Mouse (Mus musculus) ovary, postnatal 14 days (tissue): ENCODE measurements around the gene Pcbp1.
"Not testable (repeated sequence)": the region's sequence is repeated elsewhere in the genome, so short reads cannot be mapped to it uniquely, and the experiment has no call there.

Experiments used
- DNase-seq: peaks from one replicate; pipeline ENCODE4 v3.0.0; 2022; ENCODE audit warnings: low spot score

Pcbp1 gene

DNA sequence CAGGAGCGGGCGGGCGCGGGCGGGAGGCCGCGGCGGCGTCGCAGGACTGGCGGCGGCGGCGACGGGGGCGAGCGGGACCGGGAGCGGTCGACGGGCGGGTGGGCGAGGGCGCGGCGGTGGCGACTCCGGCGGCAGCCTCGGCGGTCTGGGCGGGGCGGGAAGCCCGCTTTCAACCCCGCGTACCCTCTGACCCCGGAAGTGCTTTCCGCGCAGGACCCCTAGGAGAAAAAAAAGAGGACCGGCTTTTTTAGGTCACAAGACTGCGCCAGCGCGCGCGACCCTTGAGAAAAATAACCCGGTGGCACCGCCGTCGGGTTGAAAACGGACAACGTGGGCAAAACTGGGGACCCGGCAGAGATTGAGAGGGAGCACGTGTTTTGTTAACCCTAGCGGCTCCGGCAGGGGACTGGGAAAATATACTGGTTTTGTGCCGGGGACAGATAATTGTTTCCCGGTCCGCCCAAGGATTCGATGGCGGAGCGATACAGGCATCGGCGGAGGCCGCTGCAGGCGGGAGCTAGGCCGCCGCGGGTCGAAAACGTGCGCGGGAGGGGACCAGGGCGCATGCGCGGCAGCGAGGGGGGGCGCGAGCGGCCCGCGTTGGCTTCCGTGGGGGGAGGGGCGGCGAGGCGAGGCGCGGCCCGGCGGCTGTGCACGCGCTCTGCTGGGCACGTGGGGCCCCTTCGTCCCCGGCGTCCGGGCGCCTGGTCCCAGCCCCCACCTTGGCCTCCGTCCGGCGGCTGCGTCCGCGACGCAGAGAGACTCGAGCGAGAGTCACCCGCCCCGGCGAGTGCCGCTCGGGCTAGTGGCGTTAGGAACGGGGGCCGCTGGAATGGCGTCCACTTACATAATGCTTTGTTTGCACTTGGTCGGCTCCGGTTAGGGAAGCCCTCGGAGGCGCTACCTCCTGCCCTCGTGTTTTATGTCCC, at the start of gene Pcbp1:
Gene Pcbp1 (minus strand): TSS at position 290 of the 929 bp plus-strand sequence.
- peak; percentile 98 for DNase-seq

DNA sequence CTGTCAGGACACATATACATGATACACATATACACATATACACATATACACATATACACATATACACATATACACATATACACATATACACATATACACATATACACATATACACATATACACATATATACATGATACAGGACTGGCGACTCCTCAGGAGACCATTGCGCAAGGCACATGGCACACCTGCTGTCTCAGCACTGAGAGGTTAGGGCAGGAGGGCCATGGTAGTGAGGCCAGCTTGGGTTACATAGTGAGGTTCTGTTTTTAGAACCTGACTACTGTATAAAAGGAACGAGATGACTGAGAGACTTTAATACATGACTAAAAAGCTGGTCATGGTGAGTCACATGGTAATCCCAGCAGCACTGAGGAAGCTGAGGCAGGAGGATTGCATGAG, 48.4 kb upstream of the Pcbp1 start:
- DNase-seq = no peak

DNA sequence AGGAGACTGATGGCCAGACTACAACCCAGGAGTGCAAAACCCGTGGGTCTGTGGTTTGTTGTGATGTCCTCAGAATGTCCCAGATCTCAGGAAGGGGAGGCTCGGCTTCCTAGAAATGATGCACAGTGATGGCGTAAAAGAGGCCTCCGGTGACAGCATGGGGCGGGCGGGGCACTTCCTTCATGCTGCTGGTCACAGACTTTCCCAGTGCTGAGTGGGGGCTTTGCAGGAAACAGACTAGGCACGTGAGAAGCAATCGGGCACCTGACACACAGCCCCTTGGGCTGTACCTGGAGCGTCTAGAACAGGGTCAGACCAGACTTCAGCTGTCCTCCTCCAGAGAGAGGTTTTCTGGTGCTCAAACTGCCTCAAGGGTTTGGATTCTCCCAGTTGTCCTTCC, 44.7 kb upstream of the Pcbp1 start:
- DNase-seq = no peak

DNA sequence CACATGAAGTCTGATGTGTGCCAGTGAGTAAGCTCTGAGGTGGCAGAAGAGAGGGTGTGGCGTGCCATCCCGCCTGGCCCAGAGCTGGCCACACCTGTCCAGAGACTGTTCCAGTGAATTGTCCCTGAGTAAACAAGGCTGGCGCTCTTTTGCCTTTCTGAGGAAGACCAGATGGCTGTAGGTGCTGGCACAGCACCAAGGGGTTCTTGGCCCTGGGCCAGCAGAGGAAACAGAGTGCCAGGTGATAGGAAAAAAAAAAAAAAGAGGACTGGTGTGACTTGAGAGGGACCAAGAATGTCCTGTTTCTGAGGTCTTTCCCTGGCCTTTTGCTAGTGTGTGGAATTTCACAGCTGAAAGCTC, 43.3 kb upstream of the Pcbp1 start:
- no peak for DNase-seq

DNA sequence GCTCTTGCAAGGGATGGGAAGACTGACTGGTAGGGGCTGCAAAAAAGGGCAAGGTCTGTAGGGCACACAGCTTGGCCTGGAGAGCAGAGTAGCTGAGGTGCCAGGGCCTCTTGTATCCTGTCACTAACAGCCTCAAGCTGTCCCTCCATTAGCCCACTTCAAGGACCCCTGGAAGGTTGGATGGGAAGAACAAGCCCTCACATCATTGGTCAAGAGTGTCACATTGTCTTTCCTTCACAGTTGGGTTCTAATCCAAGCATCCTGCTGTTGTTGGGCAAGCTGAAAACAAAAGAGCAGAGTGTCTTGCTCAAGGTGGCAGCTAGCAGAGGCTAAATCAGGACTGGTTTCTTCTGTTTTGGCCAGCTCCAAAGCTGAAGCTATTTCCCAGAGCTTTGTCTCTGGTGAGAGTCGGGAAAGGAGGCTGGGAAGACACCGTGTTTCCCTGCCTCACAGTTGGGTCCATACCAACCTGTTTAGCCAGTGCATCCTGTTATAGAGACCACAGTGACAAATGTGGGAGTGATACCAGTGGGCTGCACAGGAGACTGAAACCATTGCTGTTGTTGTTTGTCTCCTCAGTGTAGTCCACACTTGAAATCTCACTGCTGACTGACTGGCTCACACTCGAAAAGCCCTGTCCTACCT, 42.8 kb upstream of the Pcbp1 start:
- no peak for DNase-seq

DNA sequence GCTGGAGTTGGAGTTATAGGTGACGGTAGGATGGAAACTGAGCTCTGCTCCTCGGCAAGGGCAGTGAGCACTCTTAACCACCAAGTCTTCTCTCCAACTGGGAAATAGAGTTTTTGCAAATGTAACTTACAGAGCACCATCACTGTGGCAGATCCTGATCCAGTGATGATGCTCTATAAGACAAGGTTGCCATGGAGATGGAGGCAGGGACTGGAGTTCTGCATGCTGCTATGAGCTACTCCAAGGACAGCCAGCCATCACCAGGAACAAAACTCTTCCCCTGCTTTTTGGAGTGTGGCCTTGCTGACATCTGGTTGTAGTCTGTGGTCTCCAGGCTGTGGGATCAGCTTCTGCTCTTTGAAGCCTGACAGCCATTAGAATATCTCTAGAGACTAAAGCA, 39.7 kb upstream of the Pcbp1 start:
- DNase-seq = no peak

DNA sequence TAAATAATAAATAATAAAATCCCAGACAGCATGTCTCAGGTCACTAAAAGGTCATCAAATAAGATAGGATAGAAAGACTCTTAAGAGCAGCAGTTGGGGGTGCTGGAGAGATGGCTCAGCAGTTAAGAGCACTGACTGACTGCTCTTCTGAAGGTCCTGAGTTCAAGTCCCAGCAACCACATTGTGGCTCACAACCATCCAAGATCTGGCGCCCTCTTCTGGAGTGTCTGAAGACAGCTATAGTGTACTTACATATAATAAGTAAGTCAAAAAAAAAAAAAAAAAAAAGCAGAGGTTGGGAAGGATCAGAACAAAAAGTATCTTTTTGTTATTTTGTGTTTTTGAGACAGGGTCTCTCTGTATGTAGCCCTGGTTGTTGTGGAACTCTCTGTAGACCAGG, 31.1 kb upstream of the Pcbp1 start:
- not testable (repeated sequence) for DNase-seq

DNA sequence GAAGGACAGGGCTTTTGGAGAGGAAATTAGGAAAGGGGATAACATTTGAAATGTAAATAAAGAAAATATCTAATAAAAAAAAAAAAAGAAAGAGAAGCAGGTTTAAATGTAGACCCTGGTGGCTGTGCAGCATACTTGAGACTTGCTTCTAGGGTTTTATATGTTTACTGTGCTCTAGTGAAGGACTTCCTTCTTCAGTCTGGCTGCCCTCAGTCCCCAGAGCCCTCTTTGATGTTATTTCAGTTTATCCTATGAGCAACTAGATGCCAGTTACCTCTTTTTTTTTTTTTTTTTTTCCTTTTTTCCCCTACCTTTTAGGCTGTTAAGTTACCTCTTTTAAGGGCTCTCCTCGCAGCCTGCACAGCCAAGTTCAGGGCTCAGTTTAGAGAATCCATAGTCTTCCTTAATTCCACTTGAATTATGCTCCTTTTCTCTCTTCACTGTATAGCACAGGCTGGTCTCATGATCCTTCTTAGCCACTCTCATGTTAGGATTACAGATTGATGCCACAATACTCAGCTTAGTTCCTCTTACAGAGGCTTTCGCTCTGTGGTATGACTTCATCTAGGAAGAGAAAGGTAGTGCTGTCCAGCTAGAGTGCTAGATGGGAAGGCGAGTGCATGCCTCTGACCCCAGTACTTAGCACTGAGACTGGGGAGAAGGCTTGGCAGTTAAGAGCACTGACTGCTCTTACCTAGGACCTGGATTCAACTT, 30.4 kb upstream of the Pcbp1 start:
- DNase-seq = no peak

DNA sequence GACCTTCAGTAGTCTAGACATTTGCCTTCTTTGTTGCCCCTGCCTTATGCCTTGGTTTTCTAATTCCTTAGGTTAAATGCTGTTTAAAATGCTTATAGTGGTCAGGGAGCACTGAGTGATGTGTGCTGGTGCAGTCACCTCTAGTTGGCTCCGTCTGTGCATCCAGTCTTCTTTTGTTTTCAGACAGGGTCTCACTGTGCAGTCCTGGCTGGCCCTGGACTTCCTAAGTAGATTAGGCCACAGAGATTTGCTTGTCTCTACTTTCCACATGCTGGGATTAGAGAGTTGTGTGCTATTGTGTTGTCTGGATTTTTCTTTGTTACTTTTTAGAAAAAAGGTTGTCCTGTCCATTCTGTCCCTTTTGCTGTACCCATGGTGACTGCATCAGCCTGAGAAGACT, 24.5 kb upstream of the Pcbp1 start:
- DNase-seq = no peak

DNA sequence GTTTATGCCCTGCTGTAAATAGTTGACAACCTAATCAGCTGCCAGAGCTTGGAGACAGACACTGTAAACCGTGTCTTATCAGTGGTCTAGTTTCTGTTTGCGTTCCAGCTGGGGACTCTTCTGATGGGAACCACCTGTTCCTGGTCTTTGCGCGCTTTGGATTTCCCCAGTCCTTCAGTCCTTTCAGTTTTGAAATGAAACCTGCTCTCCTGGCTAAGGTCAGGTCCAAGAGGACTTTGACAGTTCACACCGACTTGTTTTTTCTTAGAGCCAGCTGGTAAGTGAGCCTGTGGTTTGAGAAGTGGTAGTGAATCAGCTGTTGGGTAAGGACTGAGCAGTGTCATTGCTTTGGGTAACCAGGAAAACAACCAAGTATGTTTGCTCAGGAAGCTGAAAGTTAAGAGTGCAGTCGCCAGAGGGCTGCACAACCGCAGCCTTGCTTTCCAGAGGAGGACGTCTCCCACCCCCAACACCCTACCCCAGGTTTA, 21.8 kb upstream of the Pcbp1 start:
- no peak for DNase-seq

DNA sequence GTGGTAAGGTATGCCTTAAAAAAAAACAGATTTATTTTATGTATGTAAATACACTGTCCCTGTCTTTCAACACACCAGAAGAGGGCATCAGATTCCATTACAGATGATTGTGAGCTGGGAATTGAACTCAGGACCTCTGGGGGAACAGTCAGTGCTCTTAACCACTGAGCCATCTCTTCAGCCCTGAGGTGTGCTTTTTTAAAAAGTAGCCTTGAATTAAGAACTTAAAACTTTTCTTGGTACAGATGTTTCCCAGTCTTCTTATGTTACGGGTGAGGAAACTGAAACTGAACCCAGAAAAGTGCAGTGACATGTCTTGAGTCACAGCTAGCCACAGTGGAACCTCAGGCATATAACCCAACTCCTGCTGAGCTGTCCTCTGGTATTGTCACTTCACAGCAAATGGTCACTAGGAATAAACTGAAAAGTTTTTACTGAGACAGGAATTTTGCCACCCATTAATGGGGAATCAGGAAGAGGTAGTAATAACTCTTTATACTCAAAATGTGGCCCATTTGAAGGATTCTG, 21.2 kb upstream of the Pcbp1 start:
- DNase-seq = no peak

DNA sequence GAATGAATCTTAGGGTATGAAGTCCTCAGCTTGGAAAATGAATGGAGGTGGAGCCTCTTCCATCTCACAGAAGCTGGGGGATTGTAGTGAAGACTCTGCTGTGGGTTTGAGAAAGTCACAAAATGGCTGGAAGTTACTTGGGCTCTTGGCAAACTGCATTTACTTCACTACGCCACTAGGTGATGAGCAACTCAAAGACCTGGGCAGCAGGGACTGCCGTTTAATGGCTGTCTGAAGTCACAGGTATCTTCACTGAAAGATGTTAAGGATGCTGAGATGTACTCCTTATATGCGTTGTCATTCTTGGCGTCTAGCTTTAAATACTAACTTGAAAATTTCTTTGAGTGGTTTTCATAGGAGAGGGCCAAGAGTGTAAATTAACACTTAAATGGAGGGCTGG, 19.1 kb upstream of the Pcbp1 start:
- DNase-seq = no peak

DNA sequence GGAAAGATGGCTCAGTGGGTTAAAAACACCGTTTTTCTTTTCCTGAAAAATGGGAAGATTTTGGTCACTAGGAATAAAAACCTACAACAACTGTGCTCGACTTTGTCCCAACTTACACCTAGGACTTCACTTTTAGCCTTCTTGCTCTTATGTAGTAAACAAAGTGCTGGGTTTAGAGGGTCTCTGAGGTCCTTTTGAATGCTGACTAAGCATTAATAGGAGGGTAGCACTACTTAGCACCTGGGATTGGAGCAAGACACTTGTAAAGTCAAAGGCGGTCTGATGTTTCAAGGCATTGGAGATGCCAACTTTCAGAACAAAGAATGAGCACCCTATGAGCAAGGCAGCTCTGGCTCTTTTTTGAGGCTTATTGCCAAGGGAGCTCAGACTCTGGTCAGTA, 17.7 kb upstream of the Pcbp1 start:
- DNase-seq = no peak

DNA sequence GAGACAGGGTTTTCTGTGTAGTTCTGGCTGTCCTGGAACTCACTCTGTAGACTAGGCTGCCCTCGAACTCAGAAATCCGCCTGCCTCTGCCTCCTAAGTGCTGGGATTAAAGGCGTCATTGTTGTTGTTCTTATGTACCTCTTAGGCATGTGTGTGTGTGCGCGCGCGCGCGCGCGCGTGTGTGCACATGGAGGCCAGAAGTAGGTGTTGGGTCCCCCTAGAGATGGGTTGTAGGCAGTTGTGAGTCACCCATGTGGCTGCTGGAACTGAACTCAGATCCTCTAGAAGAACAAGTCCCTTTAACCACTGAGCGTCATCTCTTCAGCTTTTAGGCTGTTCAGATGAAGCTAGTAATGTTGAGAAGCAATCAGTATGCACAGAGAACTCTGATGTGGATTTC, 16.9 kb upstream of the Pcbp1 start:
- DNase-seq = no peak

DNA sequence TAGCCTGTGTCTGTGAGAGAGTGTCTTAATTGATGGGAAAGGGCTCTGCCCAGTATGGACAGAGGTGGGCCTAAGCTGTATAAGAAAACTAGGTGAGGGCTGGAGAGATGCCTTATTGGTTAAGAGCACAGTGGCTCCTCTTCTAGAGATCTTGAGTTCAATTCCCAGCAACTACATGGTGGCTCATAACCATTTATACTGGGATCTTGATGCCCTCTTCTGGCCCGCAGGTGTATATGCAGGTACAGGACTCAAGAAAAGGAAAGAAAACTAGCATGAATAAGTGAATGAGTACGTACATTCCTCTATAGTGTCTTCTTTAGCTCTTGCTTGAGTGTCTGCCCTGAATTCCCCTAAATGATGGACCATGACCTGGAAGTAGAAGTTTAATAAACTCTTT, 15.5 kb upstream of the Pcbp1 start:
- DNase-seq = no peak

DNA sequence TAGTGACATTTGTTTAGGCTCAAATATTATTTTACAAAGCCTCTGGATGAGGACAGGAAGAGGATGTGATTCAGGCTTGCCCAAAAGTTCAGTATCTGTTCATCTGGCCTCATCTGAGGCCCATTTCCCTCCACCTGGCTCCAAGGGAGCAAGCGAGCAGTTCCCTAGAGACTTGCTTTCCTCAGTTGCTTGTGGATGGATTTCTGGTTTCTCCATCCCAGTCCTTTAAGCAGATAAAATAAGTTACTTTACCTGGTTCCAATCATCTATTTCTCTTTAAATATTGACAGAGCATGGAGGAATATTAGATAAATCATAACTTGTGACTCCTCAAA, 2.3 kb upstream of the Pcbp1 start:
- DNase-seq = no peak

DNA sequence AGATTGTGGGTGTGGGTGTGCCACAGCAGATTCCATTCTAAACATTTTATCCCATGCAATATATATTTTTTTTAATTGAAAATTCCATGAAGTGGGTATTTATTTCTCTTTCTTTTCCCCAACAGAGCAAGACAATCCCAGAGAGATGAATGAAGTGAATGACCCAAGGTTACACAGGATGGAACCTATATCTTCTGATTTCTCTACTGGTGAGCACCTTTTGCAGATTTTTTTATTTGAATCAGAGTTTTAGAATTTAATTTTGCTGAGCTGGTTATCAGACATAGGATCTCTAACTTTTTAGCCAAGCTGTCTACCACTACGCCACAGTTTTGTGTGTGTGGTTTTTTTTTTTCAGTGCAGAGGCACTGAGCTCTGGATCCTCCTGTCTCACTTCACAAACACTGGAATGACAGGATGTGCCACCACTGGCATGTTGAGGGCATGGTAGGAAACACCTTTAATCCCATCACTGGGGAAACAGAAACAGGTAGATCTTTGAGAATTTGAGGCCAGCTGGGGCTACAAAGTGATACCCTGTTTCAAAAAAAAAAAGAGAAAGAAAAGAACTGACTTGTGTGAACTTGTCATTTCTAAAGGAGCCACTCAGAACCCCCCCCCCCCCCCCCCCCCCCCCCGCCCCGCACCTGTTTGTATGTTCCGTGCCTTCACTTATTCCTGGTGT, 1.8 kb upstream of the Pcbp1 start:
- DNase-seq = no peak

DNA sequence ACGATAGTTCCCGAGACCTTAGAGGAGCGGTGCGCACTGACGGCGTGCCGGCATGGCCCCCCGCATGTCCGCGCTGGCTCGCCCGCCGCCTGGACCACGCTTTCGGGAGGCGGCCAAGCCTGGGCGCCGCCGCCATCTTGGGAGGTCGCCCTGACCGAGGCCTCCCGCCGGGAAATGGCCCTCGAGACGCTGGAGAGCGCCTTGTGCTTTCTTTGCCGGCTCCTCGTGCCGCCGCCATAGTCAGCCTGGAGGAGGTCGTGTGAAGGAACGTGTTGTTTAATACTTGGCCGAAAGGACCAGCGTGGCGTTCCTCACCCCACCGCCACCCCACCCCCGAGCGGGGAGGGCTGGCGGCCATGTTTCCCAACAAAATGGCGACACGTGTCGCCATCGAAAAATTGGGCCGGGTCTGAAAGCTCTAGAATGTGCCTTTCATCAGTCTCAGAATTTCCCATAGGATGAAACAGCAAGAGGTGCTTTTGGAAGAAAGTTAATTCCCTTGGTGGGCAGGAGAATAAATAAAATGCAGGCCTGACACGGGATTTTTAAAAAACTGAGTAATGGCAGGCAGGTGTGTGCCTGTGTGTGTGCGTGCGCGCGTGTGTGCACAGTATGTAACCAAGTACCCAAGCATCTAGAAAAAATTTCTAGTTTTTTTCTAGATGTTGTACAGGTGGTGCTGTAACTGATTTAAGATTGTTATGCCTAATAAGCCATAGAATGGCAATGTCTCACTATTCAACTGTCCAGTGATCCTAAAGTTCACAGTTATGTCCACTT, 1.0 kb upstream of the Pcbp1 start:
- peak; percentile 78 for DNase-seq

DNA sequence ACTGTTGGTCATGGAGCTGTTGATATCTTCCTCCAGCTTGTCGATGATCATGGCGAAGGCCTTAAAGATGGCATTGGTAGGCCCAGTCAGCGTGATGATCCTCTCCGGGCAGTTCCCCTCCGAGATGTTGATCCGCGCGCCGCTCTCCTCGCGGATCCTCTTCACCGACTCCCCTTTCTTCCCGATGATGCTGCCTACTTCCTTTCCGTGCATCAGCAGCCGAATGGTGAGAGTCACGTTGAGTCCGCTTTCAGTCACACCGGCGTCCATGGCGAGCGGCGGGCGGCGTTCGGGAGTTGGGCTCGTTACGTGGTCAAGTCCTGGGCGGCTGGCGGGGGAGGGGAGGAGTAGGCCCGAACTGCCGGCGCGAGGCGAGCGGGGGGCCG, 482 bp downstream of the Pcbp1 start:
- DNase-seq = peak; percentile 57

DNA sequence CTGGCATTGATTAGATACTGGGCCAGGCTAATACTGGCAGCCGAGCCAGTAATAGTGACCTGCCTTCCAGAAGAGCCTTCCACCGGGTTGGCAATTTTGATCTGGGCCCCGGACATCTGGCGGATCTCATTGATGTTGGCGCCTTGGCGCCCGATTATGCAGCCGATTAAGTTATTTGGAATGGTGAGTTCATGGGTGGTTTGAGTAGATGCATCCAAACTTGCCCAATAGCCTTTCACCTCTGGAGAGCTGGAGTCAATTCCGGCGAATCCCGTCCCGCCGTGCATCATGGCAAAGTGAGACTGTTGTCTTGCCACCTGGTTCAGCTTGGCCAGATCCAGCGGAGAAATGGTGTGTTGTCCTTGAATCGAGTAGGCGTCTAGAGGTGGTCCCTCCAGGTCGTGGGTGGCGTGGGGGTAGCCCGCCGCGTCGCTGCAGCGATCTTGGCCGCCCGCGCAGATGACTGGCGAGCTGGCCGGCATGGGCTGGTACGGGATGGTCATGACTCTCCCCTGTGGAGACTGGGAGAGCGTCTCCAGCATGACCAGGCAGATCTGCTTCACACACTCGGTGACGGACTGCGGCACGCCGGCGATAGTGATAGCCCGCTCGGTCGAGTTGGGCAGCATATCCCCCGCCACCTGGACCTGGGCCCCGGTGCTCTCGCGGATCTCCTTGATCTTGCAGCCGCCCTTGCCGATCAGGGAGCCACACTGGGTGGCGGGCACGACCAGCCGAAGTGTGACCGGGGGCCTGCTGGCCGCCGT, 1.1 kb downstream of the Pcbp1 start:
- DNase-seq = peak; percentile 37
